Mouse (Mus musculus): Measurements from ENCODE around the gene Ryr2. TPM values are rescaled to one million over a fixed set of nuclear protein-coding genes. Genes with fewer than 3 reads are reported as not detected.

Gene Ryr2
- polyA plus RNA-seq, 1 experiment: not detected

DNA sequence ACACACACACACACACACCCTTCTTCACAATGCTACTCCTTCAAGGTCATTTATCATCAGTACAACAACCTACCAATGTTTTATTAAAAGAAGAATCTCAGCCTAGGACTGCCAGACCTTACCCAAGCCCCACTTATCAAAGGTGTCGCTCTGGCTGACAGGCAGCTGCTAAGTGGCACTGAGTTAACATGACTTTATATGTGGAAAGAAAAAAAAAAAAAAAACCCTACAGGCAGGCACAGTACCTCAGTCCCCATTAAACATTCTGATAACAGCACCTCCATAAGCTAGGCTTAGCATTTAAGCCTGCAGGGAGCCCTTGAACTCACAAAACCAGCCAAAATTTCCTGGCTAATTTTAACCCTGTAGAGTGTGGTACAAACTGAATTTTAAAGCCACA, 2.4 kb downstream of the Ryr2 start:
- no peak for TF ChIP-seq GATA1 (IDR thresholded peaks at IDR 0.05; ENCODE audit: low read length)

DNA sequence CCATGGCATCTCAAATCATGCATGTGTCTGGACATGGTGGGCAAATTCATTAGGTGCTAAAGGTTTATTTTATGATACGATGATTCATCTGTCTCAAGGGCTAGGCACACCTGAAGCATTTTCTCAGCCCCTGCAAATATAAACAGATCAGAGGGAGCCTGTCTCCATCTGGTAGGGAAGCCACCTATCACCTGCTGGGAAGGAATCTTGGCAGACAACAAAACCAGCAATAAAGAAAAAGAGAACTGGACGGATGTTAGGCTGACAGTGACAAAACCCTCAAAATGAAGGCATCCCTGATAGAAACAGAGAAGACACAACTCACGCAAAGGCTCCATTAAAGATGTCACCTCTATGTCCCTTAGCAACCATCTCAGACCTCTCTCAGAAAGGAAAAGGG, 3.7 kb downstream of the Ryr2 start:
- TF ChIP-seq GATA1 (IDR thresholded peaks at IDR 0.05; ENCODE audit: low read length): no peak

DNA sequence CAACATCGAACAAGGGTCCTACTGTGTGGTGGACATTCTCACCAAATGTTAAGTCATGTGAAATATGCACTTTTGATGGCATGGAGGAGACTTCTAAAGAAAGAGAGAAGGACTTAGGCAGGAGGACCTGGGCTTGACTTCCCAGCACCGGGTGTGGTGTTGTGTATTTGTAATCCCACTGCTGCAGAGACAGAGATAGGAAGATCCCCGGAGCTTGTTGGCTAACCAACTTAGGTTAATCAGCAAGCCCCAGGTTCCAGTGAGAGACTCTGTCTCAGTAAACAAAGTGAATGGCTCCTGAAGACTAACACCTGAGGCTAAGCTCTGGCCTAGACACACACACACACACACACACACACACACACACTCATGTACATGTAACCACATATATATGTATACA, 7.3 kb downstream of the Ryr2 start:
- no peak for TF ChIP-seq GATA1 (IDR thresholded peaks at IDR 0.05; ENCODE audit: low read length)

DNA sequence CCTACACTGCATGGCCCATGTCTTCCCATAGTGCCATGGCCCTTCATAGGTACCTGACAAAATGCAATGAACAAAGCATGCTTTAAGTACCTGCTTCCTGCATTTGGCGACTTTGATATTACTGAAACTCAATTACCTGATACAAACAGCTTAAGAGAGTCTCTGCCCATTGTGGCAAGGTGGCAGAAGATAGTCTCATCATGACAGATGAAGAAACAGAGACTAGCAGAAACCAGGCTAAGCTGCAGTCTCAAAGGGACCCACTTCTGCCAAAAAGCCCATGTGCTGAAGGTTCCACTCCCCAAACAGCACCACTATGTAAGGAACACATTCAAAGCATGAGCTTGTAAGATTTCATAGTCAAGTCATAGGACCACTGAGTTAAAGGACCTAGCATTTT, 7.8 kb downstream of the Ryr2 start:
- TF ChIP-seq GATA1 (IDR thresholded peaks at IDR 0.05; ENCODE audit: low read length): no peak

DNA sequence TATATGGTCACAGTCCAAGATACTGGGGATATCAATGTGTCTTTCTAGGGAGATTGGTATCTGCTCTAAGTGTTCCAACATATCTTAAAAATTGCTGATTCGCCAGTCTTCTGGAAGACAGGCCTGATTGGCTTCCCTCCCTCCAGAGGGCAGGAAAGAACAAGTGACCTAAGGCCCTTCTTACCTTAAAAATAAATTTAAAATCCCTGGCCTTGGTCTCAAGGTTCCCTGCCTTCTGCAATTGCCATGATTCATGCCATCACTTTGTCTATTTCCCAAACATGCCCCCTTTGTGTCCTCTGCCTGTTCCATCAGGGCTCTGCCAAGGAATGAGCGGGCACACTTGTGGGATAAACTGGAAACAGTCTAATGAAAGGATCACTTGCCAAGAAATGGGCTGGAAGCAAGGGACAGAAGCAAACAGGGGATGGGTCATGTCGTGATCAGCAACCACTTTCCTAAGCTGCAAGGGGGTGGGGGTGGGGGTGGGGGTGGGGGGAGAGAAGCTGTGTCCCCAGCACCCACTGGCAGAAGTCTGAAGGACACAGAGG, 10.3 kb downstream of the Ryr2 start:
- no peak for TF ChIP-seq GATA1 (IDR thresholded peaks at IDR 0.05; ENCODE audit: low read length)

DNA sequence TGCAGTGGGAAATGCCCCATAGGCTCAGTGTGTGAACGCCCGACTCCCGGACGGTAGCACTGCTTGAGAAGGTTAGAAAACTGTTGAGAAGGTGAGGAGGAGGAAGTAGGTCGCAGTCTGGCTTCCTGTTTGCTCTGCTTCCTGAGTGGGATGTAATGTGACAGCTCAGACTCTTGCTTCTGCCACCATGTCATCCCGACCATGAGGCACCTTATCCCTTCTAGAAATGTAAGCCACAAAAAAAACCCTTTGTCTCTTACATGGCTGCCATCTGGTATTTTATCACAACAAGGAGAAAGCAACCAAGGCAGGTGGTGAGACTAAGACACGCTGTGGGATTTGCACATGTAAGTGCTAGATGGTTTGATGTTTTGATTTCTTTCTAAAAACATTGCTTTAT, 12.2 kb downstream of the Ryr2 start:
- TF ChIP-seq GATA1 (IDR thresholded peaks at IDR 0.05; ENCODE audit: low read length): no peak

DNA sequence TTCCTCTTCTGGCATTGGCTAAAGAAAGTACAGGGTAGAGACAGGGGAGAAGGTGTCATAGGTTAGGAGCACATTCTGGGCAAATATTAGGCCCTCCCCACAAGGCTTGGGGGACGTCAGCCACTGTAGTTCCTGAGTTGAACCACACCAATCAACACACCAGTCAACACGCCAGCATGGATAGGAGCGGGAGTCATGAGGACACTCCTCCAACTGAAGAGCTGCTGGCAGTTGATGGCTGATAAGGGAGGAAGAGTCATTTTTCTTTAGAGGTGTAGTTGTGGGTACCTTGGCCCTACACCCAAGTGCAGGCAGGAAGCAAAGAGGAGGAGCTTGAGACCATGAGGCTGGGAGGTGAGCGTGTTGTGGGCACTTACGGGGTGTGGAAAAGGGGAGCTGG, 13.6 kb downstream of the Ryr2 start:
- no peak for TF ChIP-seq GATA1 (IDR thresholded peaks at IDR 0.05; ENCODE audit: low read length)

DNA sequence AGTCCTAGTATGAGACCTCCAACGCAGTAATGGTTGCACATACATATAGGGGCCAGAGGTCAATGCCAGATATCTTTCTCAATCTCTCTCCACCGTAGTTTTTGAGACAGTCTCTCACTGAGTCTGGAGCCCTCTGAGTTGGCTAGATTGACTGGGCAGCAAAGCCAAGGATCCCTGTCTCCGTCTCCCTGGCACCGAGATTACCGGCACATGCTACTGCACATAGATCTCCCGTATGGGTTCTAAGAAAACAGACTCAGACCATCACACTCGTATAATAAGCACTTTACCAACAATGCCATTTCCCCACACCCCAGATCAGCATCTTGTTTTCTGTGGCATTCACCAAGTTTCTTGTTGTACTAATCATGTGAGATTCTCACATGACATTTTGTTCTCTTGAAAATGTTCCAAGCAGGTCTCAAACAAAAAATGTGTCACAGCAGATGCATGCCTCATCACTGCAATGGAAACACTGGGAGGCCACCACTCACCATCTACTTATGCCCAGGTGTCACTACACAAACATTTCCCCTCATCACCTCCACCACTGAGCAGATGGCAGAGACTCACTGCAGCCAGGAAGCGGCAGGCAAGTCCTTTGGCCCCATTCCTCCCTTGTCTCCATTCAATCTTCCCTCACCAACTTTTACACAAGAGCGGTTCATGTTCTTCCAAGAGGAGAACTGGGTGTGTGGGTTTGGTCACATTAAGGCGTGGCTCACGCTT, 14.2 kb downstream of the Ryr2 start:
- no peak for TF ChIP-seq GATA1 (IDR thresholded peaks at IDR 0.05; ENCODE audit: low read length)

DNA sequence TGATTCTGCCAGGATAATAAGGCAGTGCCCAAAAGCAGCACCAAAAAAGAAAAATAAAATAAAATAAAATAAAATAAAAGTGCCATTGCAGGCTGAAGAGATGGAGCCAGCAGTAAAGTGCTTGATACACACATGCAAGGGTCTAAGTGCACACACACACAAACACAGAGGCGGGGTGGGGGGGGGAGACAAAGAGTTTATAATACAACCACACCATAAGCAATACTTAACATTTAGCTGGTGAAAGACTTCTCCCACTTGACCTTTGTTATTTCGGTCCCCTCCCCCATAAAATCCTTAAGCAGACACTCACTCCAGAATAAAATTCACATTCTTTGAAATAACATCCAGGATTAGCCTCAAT, 22.7 kb downstream of the Ryr2 start:
- no peak for TF ChIP-seq GATA1 (IDR thresholded peaks at IDR 0.05; ENCODE audit: low read length)

DNA sequence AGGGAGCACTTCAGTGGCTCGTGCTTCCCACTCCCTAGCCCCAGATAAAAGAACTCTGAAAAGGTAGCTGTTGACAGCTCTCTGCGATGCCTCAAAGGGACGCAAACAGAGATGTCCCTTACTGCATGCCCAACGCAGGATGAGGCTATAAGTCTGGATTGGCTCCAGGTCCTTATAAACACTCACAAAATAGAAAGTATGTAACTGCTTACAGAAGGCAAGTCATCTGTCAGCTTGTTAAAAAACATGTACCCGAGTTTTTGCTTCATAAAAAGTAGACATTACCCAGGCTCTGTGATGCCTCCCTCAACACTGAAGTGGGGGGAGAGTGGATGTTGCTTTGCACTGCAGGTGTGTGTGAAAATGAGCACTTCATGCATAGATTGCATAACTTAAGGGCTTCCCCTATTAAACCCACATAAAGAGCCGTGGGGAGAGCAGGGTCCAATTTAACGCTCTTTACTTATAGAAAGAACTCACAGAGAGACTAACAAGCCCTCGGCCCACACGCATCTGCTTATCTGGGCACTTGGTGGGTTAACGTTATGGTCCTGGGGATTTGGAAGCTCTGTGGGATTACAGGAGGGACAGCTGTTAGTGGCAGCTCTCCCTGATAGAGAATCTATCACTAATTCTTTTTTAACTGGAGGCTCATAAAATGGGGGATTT, 23.2 kb downstream of the Ryr2 start:
- no peak for TF ChIP-seq GATA1 (IDR thresholded peaks at IDR 0.05; ENCODE audit: low read length)

DNA sequence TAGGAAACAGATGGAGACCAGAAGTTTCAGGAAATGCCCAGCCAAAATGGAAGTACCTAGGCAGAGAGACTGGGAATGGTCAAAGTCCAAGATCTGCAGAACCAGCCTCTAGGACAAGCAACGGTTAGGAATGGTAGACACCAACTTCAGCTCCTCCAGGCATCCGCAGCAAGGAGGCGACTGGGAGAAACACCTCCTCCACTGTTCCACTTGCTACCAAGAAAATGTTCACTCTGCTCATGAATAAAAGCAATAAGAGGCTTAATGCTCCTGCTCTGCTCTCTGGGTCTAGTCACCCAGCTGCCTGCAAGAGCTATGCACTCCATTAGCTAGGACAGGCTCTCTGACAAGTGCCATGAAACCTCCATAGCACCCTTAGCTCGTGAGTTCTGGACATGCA, 26.2 kb downstream of the Ryr2 start:
- no peak for TF ChIP-seq GATA1 (IDR thresholded peaks at IDR 0.05; ENCODE audit: low read length)

DNA sequence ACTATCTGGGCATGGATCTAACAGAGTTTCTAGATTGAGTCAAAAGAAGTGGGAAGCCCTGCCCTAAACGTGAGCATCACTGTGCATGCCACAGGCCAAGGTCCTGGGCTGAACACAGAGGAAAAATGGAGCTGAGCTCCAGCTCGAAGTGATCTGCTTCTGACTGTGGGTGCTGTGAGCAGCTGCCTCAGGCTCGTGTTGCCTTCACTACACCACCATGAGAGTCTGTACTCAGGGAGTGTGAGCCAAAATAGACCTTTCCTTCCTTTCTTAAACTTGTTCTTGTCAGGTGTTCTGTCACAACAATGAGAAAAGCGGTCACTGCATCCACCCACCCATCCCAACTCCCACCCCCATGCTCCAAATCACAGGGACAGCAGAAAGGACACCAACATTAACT, 27.2 kb downstream of the Ryr2 start:
- TF ChIP-seq GATA1 (IDR thresholded peaks at IDR 0.05; ENCODE audit: low read length): no peak

DNA sequence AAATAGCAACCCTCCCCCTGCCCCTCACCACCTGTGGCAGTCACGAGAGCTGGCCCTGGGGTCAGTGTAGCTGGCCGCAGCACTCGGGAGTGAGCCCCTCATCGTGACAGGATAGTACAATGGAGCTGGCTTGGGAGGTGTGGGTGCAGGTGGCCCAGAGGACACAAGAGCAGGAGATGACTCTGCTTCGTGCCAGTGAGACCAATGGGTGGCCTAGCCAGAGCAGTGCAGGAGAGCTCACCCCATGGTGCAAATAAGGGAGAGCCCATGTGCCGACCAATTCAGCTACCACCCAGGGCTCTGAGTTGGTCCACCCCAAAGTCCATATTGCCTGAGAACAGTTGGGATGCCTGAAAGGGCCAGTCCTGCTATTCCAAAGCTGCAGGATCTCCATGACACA, 31.8 kb downstream of the Ryr2 start:
- no peak for TF ChIP-seq GATA1 (IDR thresholded peaks at IDR 0.05; ENCODE audit: low read length)

DNA sequence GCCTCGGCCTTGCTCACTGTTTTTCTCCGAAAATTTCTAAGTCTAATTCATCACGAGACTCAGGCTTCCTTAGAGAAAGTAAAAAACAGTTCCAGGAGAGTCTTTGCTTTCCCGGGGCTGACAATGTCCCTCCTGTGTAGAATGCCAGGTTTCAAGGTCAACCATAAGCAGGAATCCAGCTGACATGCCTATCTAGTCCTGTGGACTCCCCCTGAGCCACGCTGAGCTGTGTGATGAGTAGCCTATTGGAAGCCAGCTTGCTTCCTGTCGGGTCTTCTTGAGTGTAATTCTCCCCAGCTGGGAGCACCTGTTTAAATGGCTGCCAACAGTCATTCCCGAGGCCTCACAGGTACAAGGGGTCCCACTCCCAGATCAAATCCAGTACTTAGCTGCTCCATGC, 34.2 kb downstream of the Ryr2 start:
- TF ChIP-seq GATA1 (IDR thresholded peaks at IDR 0.05; ENCODE audit: low read length): no peak

DNA sequence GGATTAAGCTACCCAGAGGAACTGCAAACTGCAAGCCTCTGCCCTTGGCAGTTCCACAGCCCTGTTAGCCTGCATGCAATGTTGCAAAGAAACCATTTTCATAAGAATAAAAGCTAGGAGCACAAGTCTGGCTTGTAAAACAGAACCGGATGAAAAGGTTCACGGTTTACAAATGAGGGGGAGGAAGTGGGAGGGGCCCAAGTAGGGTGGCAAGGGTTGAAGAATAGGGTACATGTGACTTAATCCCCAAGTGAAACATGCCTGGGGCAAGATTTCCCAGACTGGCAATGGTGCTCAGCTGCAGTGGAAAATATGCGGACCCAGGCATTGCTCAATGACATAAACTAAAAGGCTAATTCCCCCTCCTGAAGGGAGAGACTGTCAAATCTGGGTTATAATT, 34.6 kb downstream of the Ryr2 start:
- TF ChIP-seq GATA1 (IDR thresholded peaks at IDR 0.05; ENCODE audit: low read length): no peak

DNA sequence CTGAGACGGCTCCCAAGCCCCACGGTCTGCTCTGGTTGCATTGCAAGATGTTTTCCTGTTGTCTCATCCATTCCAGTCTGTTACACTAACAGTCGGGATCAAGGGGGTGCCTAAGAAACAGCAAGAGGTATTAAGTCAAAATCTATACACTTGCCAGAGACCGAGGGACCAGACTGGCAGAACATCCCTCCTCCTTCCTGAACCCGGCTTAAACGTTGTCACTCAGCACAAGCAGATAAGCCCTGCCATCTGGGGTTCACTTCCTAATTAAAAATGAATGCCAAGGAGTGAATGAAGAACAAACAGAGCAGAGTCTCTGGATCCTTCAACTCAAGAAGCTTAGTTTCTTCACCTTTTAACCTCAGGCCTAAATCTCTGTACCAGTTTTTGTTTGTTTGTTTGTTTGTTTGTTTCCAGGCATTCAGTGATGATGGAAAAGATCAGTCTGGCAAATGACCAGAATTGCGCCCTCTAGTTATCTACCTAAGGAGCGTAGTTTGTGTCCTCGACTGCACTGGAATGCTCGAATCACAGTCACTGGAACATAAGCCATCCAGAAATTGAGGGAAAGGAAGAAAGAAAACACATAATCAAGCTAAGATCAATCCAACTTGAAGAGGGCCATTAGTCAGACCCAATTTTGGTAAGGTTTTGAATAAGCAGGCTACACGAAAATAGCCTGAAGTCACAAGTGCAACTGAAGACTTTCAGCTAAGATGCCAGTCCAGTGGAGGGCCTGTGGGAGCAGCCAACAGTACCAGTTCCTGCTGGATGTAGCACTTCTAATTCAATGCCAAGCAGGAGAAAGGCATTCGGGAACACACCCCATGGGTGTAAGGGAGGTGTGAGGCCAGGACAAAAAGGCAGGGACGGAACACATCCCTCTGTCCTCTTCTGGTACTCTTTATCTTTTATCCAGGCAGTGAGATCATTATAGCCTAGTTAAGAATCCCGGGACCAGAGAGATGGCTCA, 36.3 kb downstream of the Ryr2 start:
- no peak for TF ChIP-seq GATA1 (IDR thresholded peaks at IDR 0.05; ENCODE audit: low read length)

All from G1E-ER4 (cell line).